Mouse (Mus musculus): Measurements from ENCODE around the gene Eif2d.

The Eif2d gene

DNA sequence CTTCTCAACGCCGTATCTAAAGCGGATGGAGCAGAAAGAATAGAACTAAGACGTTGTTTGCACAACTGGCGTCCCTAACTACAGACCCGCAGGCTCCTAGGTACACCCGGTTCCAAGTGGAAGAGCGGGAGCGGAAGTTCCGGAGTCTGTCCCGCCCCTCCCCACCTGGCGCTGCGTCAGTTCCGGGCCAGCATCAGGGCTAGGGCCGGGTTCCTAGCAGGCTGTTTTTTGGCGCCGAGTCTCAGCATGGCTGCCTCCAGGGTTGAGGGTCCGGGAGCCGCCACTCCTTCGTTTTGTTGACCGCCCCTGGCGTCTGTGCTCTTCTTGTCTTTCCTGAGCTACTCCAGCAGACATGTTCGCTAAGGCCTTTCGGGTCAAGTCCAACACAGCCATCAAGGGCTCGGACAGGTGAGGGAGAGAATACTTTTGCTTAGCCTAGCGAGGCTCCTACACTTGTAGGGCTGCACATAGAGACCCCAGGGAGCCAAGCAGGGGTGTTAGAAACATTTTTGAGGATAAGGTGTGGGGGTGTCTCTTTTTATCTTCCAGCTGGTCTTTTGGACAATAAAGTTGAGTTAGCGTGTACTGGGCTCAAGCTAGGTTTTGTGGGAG is at the start of gene Eif2d:
TSS of gene Eif2d (plus strand) at position 164 of the 612 bp plus-strand sequence.
- peak; percentile 83 to 89 for DNase-seq

- no peak for DNase-seq
Observed at GRCm38 (mm10) chr1:131103776-131104424, 49.1 kb upstream of the Eif2d start.

GRCm38 (mm10) chr1:131107575-131108308 is 45.2 kb upstream of the Eif2d start:
- DNase-seq, result no peak

DNA sequence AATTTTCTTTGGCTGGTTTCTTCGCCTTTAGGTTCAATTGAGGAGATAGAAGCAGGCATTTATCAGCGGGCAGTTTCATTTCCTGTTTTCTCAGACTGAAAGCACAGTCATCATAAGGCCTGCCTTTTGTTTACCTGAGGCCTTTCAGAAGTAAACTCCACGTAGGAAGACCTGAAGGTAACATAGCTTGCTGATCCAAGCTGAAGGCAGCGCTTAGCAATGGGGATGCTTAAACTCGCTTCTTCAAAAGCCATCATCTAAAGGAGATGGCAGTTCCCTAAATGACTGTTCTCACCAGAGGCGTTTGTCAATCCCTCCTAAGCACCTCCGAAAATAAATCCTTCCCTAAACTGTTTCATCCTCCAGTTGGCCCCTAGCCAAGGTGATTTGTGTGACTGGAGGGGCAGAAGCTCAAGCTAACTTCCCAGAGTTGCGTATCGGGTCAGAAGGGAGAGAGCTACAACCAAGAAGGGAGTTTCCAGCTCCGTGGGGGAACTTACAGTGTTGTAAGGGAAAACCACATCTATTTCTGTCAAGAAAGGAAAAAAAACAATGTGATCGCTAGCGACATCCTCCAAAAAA is 42.4 kb upstream of the Eif2d start:
- no peak for DNase-seq

DNA sequence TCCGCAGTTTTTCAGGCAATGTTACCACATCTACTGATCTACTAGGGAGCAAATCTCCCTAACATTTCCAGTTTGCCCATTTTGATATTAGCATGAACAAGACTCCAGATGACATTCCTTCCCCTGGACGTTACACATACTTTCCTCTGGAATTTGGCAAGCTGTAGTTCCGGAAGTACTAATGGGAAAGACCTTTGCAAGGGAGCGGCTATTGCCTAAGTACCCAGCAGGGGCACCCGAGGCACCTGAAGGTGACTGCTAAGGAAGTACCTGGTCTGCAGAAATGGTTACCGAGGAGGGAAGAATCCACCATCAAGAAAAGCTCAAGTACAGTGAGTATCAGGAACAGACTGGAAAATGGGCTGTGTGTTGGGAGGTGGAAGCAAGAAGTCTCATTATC is 40.4 kb upstream of the Eif2d start:
- no peak for DNase-seq

GRCm38 (mm10) chr1:131115932-131116331 is 37.0 kb upstream of the Eif2d start:
- peak; percentile 42 to 46 for DNase-seq

- DNase-seq, result peak in 1 of 2 experiments; percentile 12
Observed at GRCm38 (mm10) chr1:131116430-131117011, 36.5 kb upstream of the Eif2d start.

- DNase-seq, result no peak
Observed at GRCm38 (mm10) chr1:131118530-131118929, 34.5 kb upstream of the Eif2d start.

GRCm38 (mm10) chr1:131119026-131119425 is 34.0 kb upstream of the Eif2d start:
- DNase-seq, result peak; percentile 51 to 55

- DNase-seq, result peak; percentile 53 to 58
Observed at GRCm38 (mm10) chr1:131121987-131122386, 31.0 kb upstream of the Eif2d start.

DNA sequence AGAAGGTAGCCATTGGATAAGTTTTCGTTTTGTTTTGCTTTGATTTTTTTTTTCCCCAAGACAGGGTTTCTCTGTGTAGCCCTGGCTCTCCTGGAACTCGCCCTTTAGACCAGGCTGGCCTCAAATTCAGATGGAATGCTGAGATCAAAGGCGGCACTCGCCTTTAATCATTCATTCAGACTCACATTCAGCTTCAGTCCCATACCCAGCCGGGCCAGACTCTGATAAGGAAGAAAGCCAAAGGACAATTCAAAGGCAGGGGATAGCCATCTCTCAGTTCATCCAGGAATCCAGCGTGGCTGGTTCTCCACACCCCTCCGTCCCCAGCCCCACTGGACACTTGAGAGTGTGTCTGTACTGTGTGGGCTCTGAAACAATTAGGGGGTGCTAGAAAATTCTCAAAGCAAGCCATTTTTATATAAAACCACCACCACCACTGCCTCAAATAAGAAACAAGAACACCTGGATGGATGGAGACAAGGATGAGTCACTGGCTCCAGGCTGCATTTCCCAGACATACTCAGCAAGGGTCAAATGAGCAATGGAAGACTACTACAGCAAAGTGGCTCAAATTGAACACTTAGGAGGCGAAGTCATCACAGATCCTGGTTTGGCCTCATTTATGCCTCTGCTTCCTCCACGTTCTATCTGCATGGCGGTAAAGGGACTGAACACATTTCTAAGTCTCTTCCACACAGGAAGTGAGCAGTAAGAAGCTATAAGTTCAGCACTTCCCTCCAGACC is 29.3 kb upstream of the Eif2d start:
- no peak for DNase-seq

DNA sequence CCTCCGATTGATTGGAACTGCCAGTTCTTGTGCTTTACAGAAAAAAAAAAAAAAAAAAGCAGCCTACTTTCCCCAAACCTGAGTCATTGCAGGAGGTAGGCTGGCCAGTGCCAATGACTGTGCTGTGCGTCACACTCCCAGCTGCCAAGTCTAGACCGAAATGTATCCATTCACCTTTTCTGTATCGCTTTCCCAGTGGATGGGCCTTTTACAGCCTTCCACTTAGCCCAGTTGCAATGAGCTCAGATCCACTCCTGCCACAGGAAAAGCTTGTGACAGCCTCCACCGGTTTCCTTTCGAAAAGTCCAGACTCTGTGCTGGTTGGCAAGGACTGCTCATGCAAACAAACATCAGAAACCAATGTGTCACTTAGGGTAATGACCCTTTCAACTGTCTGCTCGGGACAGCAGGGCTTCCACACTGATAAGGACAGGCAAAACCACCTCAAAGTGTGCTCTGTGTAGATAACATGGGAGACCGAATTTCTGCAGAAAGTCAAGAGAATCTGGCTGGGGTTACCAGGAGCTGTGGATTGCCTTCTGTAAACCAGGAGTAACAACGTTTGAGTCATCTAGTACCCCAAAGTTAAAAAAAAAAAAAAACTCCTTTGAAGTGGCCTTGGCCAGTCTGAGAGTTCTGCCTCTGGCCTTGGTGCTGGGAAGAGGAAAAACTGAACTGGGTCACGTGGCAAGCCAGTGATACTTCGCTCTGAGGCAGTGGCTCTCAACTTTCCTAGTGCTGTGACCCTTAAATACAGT is 26.8 kb upstream of the Eif2d start:
- no peak for DNase-seq

DNA sequence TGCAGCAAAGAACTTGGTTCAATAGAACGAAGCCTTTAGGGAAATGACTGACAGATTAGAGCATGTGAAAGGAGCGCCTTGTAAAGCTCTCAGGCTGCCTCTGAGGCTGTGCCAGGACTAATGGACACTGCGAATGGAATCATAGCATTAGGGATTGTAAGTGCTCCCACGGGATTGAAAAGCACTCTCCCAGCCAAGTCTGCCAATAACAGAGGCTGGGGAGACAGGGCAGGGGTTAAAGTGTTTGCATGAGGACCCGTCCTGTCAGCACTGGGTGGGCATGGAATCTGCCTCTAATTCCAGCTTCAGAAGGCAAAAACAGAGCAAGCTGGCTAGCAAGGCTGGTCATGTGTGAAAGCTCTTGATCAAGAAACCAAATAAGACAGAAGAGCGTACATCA is 18.8 kb upstream of the Eif2d start:
- no peak for DNase-seq

- DNase-seq, result peak in 1 of 2 experiments; percentile 18
Observed at GRCm38 (mm10) chr1:131134942-131135522, 17.9 kb upstream of the Eif2d start.

DNA sequence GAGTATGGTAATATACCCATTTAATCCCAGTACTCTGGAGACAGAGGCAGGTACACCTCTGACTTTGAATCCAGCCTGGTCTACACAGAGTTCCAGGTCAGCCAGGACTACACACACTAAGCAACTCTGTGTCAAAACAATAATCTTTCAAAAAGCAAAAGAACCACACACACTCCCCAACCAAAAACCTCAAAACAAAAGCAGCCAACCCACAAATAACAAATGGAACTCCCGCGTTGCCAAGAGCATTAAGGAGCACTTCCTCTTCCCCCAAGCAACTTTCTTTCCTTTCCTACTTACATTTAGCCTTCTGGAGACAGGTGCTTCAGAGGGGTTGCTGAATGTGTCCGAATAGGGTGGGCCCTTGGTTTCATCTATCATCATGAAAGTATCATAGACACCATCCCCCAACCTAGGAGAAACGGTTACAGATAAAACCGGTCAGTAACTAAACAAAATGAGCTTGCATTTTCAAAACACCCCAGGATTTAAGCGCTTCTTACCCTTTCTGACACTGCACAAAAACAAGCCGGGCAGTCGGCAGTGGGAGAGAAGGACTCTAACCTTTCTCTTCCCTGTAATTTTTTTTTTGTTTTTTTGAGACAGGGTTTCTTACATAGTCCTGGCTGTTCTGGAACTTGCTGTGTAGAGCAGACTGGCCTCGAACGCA is 16.9 kb upstream of the Eif2d start:
- DNase-seq, result no peak

GRCm38 (mm10) chr1:131137111-131137510 is 15.9 kb upstream of the Eif2d start:
- DNase-seq, result no peak

- DNase-seq, result no peak
Observed at GRCm38 (mm10) chr1:131137717-131138118, 15.3 kb upstream of the Eif2d start.

DNA sequence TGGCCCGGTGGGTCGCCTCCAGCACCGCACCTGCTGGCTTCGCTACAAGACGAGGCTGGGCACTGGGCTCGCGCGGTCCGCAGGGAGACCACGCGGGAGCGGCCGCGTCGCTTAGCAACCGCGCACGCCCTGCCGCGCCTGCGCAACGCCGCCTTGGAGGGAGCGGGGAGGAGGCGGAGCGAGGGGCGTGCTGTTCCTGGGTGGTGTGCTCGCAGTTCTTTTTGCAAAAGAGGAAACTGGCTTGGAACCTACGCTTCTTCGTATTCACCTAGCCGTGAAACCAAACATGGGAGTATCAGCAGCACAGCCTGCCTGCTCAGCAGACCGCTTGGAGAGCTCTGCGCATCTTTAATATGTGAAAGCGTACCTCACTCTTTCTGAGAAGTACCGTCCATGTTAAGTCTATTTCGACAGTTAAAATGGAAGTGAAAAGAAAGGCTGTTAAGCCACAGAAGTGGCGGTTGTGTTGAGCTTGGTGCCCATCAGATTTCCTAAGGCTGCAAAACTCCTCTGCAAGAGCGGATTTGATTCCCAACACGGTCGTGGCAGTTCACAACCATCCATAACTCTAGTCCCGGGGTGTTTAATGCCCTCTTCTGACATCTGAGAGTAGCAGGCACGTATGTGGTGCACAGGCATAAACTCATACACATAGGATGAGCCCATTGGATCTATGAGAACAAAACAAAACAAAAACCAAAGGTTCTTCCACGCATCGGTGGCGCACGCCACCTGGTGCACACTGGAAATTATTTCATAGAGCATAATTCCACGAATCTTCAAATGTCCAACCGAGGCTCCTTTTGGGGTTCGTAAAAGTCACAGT is 14.6 kb upstream of the Eif2d start, which contains the start of gene Dyrk3:
TSS of gene Dyrk3 (minus strand) at position 150 of the 826 bp plus-strand sequence.
- DNase-seq, result peak; percentile 89 to 92

All from thymus, postnatal 36 days (tissue).